Mouse (Mus musculus): Measurements from ENCODE around the gene Hnrnph3. TPM values are rescaled to one million over a fixed set of nuclear protein-coding genes. Genes with fewer than 3 reads are reported as not detected.
A peak's percentile ranks its signal among the peaks of the same experiment; 100 is the strongest.
"Not testable (repeated sequence)": the region's sequence is repeated elsewhere in the genome, so short reads cannot be mapped to it uniquely, and the experiment has no call there.

Gene Hnrnph3
- polyA plus RNA-seq (2012; rRNA removed) = 137 and 177 TPM in 2 replicates

GRCm38 (mm10) chr10:63023749-63024579 is at the start of gene Hnrnph3, which contains the start of gene Pbld2:
TSS of gene Hnrnph3 (minus strand) at chr10:63024217.
TSS of gene Pbld2 (plus strand) at chr10:63024315.
- TF ChIP-seq CTCF (IDR thresholded peaks at IDR 0.05; ENCODE audit: borderline replicate concordance, extremely low read depth, insufficient read depth, insufficient read length) (no peak), POLR2A (IDR thresholded peaks at IDR 0.05; ENCODE audit: borderline replicate concordance, extremely low read depth, insufficient read depth, insufficient read length, poor library complexity, severe bottlenecking) (peak; percentile 85)
- peak; percentile 99 for DNase-seq (ENCODE audit: low read depth)

GRCm38 (mm10) chr10:63065988-63066387 is 42.0 kb upstream of the Hnrnph3 start:
- TF ChIP-seq CTCF (IDR thresholded peaks at IDR 0.05; ENCODE audit: borderline replicate concordance, extremely low read depth, insufficient read depth, insufficient read length) (peak; percentile 94), POLR2A (IDR thresholded peaks at IDR 0.05; ENCODE audit: borderline replicate concordance, extremely low read depth, insufficient read depth, insufficient read length, poor library complexity, severe bottlenecking) (no peak)
- peak; percentile 91 for DNase-seq (ENCODE audit: low read depth)

- DNase-seq (ENCODE audit: low read depth) = no peak
- TF ChIP-seq CTCF (IDR thresholded peaks at IDR 0.05; ENCODE audit: borderline replicate concordance, extremely low read depth, insufficient read depth, insufficient read length) (no peak), POLR2A (IDR thresholded peaks at IDR 0.05; ENCODE audit: borderline replicate concordance, extremely low read depth, insufficient read depth, insufficient read length, poor library complexity, severe bottlenecking) (no peak)
Measured at GRCm38 (mm10) chr10:63065561-63065960, 41.5 kb upstream of the Hnrnph3 start.

- DNase-seq (ENCODE audit: low read depth) = no peak
- TF ChIP-seq POLR2A (IDR thresholded peaks at IDR 0.05; ENCODE audit: borderline replicate concordance, extremely low read depth, insufficient read depth, insufficient read length, poor library complexity, severe bottlenecking) (no peak), CTCF (IDR thresholded peaks at IDR 0.05; ENCODE audit: borderline replicate concordance, extremely low read depth, insufficient read depth, insufficient read length) (no peak)
Measured at GRCm38 (mm10) chr10:63064516-63064915, 40.5 kb upstream of the Hnrnph3 start.

- no peak for DNase-seq (ENCODE audit: low read depth)
- TF ChIP-seq POLR2A (IDR thresholded peaks at IDR 0.05; ENCODE audit: borderline replicate concordance, extremely low read depth, insufficient read depth, insufficient read length, poor library complexity, severe bottlenecking) (no peak), CTCF (IDR thresholded peaks at IDR 0.05; ENCODE audit: borderline replicate concordance, extremely low read depth, insufficient read depth, insufficient read length) (no peak)
Measured at GRCm38 (mm10) chr10:63063365-63063764, 39.3 kb upstream of the Hnrnph3 start.

- TF ChIP-seq CTCF (IDR thresholded peaks at IDR 0.05; ENCODE audit: borderline replicate concordance, extremely low read depth, insufficient read depth, insufficient read length) (no peak), POLR2A (IDR thresholded peaks at IDR 0.05; ENCODE audit: borderline replicate concordance, extremely low read depth, insufficient read depth, insufficient read length, poor library complexity, severe bottlenecking) (no peak)
- DNase-seq (ENCODE audit: low read depth) = no peak
Measured at GRCm38 (mm10) chr10:63062696-63063095, 38.7 kb upstream of the Hnrnph3 start.

- DNase-seq (ENCODE audit: low read depth) = no peak
- TF ChIP-seq POLR2A (IDR thresholded peaks at IDR 0.05; ENCODE audit: borderline replicate concordance, extremely low read depth, insufficient read depth, insufficient read length, poor library complexity, severe bottlenecking) (no peak), CTCF (IDR thresholded peaks at IDR 0.05; ENCODE audit: borderline replicate concordance, extremely low read depth, insufficient read depth, insufficient read length) (no peak)
Measured at GRCm38 (mm10) chr10:63061266-63061665, 37.2 kb upstream of the Hnrnph3 start.

- TF ChIP-seq CTCF (IDR thresholded peaks at IDR 0.05; ENCODE audit: borderline replicate concordance, extremely low read depth, insufficient read depth, insufficient read length) (no peak), POLR2A (IDR thresholded peaks at IDR 0.05; ENCODE audit: borderline replicate concordance, extremely low read depth, insufficient read depth, insufficient read length, poor library complexity, severe bottlenecking) (no peak)
- no peak for DNase-seq (ENCODE audit: low read depth)
Measured at GRCm38 (mm10) chr10:63060406-63060805, 36.4 kb upstream of the Hnrnph3 start.

GRCm38 (mm10) chr10:63059862-63060261 is 35.8 kb upstream of the Hnrnph3 start, which contains the start of gene Pbld1:
TSS of gene Pbld1 (plus strand) at chr10:63060162.
- no peak for TF ChIP-seq POLR2A (IDR thresholded peaks at IDR 0.05; ENCODE audit: borderline replicate concordance, extremely low read depth, insufficient read depth, insufficient read length, poor library complexity, severe bottlenecking)
- no peak for TF ChIP-seq CTCF (IDR thresholded peaks at IDR 0.05; ENCODE audit: borderline replicate concordance, extremely low read depth, insufficient read depth, insufficient read length)
- DNase-seq (ENCODE audit: low read depth) = no peak

GRCm38 (mm10) chr10:63056966-63057750 is 33.1 kb upstream of the Hnrnph3 start:
- no peak for DNase-seq (ENCODE audit: low read depth)
- no peak for TF ChIP-seq CTCF (IDR thresholded peaks at IDR 0.05; ENCODE audit: borderline replicate concordance, extremely low read depth, insufficient read depth, insufficient read length)

GRCm38 (mm10) chr10:63054586-63054985 is 30.6 kb upstream of the Hnrnph3 start:
- DNase-seq (ENCODE audit: low read depth) = no peak
- TF ChIP-seq CTCF (IDR thresholded peaks at IDR 0.05; ENCODE audit: borderline replicate concordance, extremely low read depth, insufficient read depth, insufficient read length) (peak; percentile 15; the same call in 1 of the 2 replicates), POLR2A (IDR thresholded peaks at IDR 0.05; ENCODE audit: borderline replicate concordance, extremely low read depth, insufficient read depth, insufficient read length, poor library complexity, severe bottlenecking) (no peak)

- not testable (repeated sequence) for DNase-seq (ENCODE audit: low read depth)
Measured at GRCm38 (mm10) chr10:63054071-63054470, 30.1 kb upstream of the Hnrnph3 start.

Data from brain, embryonic 14.5 days (tissue).